Mouse (Mus musculus): ENCODE measurements around the gene Dnajb7.

Dnajb7 gene

DNA sequence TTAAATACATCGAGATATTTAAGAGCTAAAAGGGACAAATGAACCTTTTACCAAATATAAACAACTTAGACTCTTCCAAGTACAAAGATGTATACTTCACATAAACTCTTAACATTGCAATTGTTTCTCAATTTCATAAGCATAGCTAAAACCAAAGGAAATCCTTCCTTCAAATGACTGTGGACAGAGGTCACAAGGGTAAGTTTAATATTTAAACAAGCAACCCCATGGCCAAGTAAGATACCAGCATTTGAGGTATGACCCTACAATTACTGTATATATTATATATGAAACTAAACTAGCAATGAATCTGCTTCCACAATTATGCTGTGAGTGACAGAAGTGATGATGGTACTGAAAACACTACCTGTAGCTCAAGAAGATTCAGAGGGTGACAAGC is 43.8 kb downstream of the Dnajb7 start:
- no peak for DNase-seq

DNA sequence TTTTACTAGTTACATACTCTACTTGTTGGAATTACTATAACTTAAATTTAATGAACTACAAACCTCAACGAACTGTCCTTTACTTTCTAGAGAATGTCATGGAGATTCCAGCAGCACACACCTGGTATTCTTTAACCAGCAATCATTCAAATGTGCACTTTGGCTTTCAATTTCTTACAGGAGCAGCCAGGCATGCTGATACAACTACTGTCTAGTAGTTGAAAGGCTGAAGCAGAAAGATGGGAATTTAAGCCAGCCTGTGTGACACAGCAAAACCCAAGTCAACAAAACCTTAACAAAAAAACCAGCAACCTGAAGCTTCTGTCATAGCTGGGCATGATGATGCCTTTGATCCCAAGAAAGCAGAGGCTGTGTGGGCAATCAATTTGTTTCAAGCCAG is 45.6 kb downstream of the Dnajb7 start:
- DNase-seq = no peak

DNA sequence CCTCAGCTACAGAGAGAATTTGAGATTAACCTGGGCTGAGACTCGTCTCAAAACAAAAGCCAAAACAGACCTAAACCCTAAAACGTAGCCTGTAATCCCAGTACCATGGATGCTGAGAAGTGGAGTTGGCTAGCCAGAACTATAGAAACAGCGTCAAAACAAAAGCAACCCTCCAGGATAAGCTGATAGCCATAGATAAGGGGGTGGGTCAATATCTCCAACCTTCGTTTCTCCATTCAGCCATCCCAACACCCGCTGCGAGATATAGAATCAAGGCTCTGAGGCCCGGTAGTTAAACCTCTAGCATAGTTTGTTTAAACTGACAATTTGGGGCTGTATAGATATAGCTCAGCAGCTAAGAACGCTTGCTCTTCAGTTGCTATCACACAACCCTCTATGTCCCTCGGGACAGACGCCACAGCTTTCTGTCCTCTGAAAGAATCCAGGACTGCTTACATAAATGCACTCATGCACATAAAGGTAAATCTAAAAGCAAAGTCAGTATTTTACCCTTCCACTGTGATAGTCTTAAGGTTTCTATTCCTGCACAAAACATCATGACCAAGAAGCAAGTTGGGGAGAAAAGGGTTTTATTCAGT is 46.6 kb downstream of the Dnajb7 start:
- DNase-seq = peak; percentile 14

DNA sequence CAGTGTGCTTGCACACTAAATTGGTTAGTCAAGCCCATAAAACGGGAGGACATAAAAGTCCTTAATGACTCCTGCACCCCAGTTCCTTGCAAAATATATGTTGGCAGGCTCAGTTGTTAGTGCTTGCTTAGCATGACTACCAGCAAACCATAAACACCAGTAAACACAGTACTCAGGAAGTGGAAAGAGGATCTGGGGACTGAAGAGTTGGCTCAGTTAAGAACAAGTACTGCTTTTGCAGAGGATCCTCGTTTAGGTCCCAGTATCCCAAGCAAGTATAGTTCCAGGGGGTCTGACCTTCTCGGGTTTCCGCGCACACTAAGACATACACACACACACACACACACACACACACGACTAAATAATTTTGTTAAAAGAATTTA is 47.1 kb downstream of the Dnajb7 start:
- DNase-seq = no peak

DNA sequence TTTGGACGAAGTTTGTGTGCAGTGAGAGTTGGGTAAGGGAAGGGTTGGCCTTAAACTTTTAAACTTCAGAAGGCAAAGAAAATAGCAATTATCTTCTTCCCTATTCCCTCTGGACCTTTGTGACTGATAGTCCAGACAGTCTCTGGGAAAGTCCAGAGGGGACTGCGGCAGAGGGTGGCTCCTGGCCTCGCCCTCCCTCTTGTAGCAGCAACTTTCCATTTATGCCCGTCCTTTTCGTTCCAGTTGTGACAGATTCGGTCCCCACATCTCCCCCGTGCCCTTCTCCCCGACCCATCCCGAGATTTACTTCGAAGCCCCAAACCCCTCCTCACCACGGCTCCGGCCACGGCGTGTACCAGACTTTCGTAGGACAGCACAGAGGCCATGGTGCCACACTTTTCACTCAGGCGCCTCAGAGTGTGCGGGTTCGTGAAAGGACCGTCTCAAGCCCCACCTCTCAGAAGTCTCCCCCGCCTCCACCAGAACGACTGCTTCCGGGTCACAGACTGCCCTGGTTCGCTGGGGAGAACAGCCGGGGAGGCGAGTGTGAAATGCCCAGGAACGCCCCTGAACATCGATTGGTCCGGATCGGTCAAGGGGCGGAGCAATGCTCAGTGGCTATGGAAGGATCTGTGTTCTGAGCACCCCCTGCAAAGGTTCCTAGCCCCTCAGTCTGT is 47.6 kb downstream of the Dnajb7 start, which contains the start of gene Slc25a17:
Slc25a17 (minus strand) TSS at position 468 of the 677 bp plus-strand sequence.
- peak; percentile 94 for DNase-seq

DNA sequence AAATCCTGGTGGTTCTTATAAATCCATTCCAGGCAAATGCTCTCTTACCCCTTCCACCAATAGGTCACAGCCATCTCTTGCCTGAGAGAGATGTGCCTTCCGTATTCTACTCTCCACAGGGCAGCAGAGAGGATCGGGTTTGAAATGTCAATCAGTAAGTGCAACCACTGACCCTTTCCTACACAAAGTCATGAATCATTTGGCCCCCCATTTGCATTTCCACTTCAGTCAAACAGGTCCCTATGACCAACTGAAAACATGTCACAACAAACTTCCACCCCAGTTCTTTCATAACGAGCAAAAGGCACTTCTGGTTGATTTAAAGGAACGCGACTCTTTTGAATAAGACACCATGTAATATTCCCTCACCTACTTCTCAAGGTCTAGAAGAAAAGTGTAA is 48.7 kb downstream of the Dnajb7 start:
- no peak for DNase-seq

DNA sequence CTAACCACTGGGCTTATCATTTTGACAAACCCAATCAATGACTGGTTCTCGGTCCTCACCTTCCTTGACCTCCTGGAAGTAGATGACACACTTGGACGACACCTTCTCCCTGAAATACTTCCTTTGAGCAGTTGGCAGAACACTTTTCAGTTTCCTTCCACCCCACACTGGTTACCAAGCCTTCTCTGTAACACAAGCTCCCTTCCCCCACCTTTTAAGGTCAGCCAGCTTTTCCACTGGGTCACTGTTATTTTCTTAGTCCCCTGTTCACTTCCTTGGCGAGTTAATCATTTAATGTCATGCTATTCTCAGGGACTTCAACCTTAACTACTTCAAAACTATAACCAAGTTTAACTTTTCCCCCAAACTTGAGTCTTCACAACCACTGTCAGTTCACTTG is 49.2 kb downstream of the Dnajb7 start:
- no peak for DNase-seq

DNA sequence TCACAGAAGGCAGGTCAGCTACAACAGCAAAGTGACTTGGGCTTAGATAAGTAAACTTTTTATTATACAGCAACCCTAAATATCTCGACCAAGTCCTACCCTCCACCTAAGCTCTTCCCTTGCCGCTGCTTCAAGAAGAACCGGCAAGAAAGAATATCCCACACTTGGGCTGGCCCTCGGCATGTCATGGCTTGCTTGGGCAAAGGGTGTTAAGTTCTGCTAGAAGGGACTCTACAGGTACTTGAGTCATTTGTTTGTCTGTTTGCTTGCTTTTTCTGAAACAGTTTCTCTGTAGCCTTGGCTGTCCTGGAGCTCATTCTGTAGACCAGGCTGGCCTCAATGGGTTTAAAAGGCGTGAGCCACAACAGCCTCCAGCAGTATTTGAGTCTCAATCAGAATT is 51.2 kb downstream of the Dnajb7 start:
- DNase-seq = no peak

Data from cerebellum, adult 9-10 months (tissue).